Mouse (Mus musculus) hindbrain, embryonic 15.5 days (tissue): Measurements from ENCODE around the gene Tpm4. TPM values are rescaled to one million over a fixed set of nuclear protein-coding genes. Genes with fewer than 3 reads are reported as not detected.

Source experiments
- polyA plus RNA-seq: library from polyadenylated mRNA; unstranded; fragments of >200 nt; fragmentation: Nextera tagmentation; extraction: Ambion mirVana; gene quantifications from 2 replicates; pipeline ENCODE4 v1.2.1, GENCODE M21; 2015

Gene Tpm4
- polyA plus RNA-seq, 1 experiment from 2014 or later = 187 TPM

Other genes with a start within 250 kb of the Tpm4 start
- 14.2 and 16.7 TPM in 2 replicates for gene Zfp882, start 226.4 kb upstream of the Tpm4 start, polyA plus RNA-seq
- gene Zfp617, start 226.3 kb upstream of the Tpm4 start, polyA plus RNA-seq = 31.5 and 32.9 TPM in 2 replicates
- 18.1 and 19.2 TPM in 2 replicates for gene Zfp961, start 183.9 kb upstream of the Tpm4 start, polyA plus RNA-seq
- 0.40 and 1.1 TPM in 2 replicates for gene Cyp4f18, start 125.3 kb upstream of the Tpm4 start, polyA plus RNA-seq
- gene Olfr372, start 93.8 kb upstream of the Tpm4 start, polyA plus RNA-seq = 0.04 TPM in 1 of 2 replicates, not detected in the other
- not detected in 2 replicates for gene Olfr373, start 51.8 kb upstream of the Tpm4 start, polyA plus RNA-seq
- gene Olfr374, start 27.9 kb upstream of the Tpm4 start, polyA plus RNA-seq = 0.07 TPM in 1 of 2 replicates, not detected in the other
- gene Rab8a, start 26.2 kb downstream of the Tpm4 start, polyA plus RNA-seq = 84.2 and 85.7 TPM in 2 replicates
- not detected in 2 replicates for gene Hsh2d, start 54.7 kb downstream of the Tpm4 start, polyA plus RNA-seq
- not detected in 2 replicates for gene Cib3, start 77.9 kb downstream of the Tpm4 start, polyA plus RNA-seq
- gene Gm11034, start 78.7 kb downstream of the Tpm4 start, polyA plus RNA-seq = not detected in 2 replicates
- 91.8 and 97.1 TPM in 2 replicates for gene Fam32a, start 84.8 kb downstream of the Tpm4 start, polyA plus RNA-seq
- 238 and 278 TPM in 2 replicates for gene Ap1m1, start 105.0 kb downstream of the Tpm4 start, polyA plus RNA-seq
- gene Gm10282, start 170.3 kb downstream of the Tpm4 start, polyA plus RNA-seq = 9.8 and 12.5 TPM in 2 replicates
- 6.4 and 6.9 TPM in 2 replicates for gene Klf2, start 184.1 kb downstream of the Tpm4 start, polyA plus RNA-seq